Mouse (Mus musculus) kidney, postnatal 25 days (tissue): ENCODE measurements around the gene Gli2.

Experiments used
- DNase-seq, 2 experiments: peaks; one replicate each; pipeline ENCODE4 v3.0.0; 2021; ENCODE audit warnings: mixed read lengths in 2 of 2

The Gli2 gene

GRCm38 (mm10) chr1:118789468-118789867, 264.0 kb downstream of the Gli2 start:
- DNase-seq, result no peak

DNA sequence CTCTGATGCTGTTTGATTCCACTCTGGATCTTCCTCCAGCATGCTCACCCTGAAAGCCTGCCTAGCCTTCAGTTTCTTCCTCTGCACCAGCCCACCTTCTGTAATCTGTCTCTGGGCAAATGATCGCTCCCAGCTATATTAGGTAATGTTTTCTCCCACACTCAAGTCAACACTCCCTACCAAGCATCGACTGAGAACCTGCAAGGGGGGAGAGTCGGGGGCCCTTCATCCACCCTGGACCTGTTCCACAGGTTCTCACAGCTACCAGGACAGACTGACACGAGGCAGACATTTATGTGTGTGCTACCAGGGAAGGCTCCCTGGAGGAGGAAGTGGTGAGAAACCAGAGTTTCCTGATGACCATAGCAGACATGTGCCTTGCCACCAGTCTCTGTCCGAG, 264.6 kb downstream of the Gli2 start:
- no peak for DNase-seq

- no peak for DNase-seq
Measured at GRCm38 (mm10) chr1:118787486-118787885, 265.9 kb downstream of the Gli2 start.
